Mouse (Mus musculus) hindbrain, postnatal 0 days (tissue): Measurements from ENCODE around the gene Atp5g1. TPM values are rescaled to one million over a fixed set of nuclear protein-coding genes. Genes with fewer than 3 reads are reported as not detected.
"Not testable (repeated sequence)": the region's sequence is repeated elsewhere in the genome, so short reads cannot be mapped to it uniquely, and the experiment has no call there.

Experiments used
- ATAC-seq: fragments of 200-750 bp; cut with Nextera tagmentation; 2 replicates; pipeline ENCODE4 v1.8.0; 2017; ENCODE audit warnings: mild to moderate bottlenecking, moderate TSS enrichment, moderate library complexity
- DNase-seq: peaks from one replicate; pipeline ENCODE4 v3.0.0-alpha.2; 2015; ENCODE audit warnings: low spot score
- H3K27ac ChIP-seq: fragments of 300-500 bp; sonication (generic); 2 replicates; pipeline ENCODE4 v1.5.1; 2014; ENCODE audit warnings: mild to moderate bottlenecking
- H3K27me3 ChIP-seq: fragments of 300-500 bp; sonication (generic); 2 replicates; pipeline ENCODE4 v1.6.1; 2014; ENCODE audit warnings: low read length, mixed read lengths; ENCODE audit not compliant: insufficient read depth
- H3K36me3 ChIP-seq: fragments of 300-500 bp; sonication (generic); 2 replicates; pipeline ENCODE4 v1.6.1; 2014; ENCODE audit warnings: low read length, mixed read lengths; ENCODE audit not compliant: insufficient read depth
- H3K4me1 ChIP-seq: fragments of 300-500 bp; sonication (generic); 2 replicates; pipeline ENCODE4 v1.6.1; 2014; ENCODE audit warnings: antibody characterized with exemption, low read length, mixed read lengths; ENCODE audit not compliant: insufficient read depth
- H3K4me2 ChIP-seq: fragments of 300-500 bp; sonication (generic); 2 replicates; pipeline ENCODE4 v1.6.1; 2014; ENCODE audit warnings: low read depth, mild to moderate bottlenecking, low read length, moderate library complexity, mixed read lengths
- H3K4me3 ChIP-seq: fragments of 300-500 bp; sonication (generic); 2 replicates; pipeline ENCODE4 v1.5.1; 2014; ENCODE audit warnings: low read length
- H3K9ac ChIP-seq: fragments of 300-500 bp; sonication (generic); replicated peaks from 2 replicates; pipeline ENCODE4 v1.6.1; 2014; ENCODE audit warnings: mild to moderate bottlenecking, low read length, moderate library complexity, mixed read lengths
- H3K9me3 ChIP-seq: fragments of 300-500 bp; sonication (generic); 2 replicates; pipeline ENCODE4 v1.6.1; 2016; ENCODE audit warnings: low read length, mixed read lengths
- CTCF ChIP-seq: IDR thresholded peaks from 2 replicates; pipeline ENCODE4 v1.5.1; 2016; ENCODE audit warnings: antibody characterized with exemption, control low read depth, low read depth
- whole genome bisulfite sequencing: fragments of 180-500 bp; shearing (Covaris S2); extraction: QIAGEN DNeasy Blood & Tissue Kit; methylation state at CpG from one replicate; pipeline ENCODE4 v1.1.7; 2014; 5-methylcytosine and 5-hydroxymethylcytosine counted together
- polyA plus RNA-seq: library from polyadenylated mRNA; unstranded; fragments of >200 nt; fragmentation: Nextera tagmentation; extraction: Ambion mirVana; gene quantifications from 2 replicates; pipeline ENCODE4 v1.2.1, GENCODE M21; 2015
- total RNA-seq: library from RNA; depleted of rRNA; stranded (reverse); fragments of >200 nt; gene quantifications from 2 replicates; pipeline ENCODE4 v1.2.3, GENCODE M21; 2014

Gene Atp5g1
- total and polyA plus RNA-seq, 2 experiments from 2014 or later: 703 to 1,324 TPM

DNA sequence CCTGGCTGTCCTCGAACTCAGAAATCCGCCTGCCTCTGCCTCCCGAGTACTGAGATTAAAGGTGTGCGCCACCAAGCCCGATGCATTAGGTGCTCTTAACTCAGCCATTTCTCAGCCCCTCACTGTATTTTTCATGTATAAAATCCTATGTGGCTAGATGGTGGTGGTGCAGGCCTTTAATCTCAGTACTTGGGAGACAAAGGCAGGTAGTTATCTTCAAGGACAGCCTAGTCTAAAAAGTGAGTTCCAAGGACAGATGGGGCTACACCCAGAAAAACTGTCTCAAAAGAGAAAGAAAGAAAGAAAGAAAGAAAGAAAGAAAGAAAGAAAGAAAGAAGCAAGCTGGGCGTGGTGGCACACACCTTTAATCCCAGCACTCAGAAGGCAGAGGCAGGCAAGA is 39.9 kb upstream of the Atp5g1 start:
- no peak overlapping the region for H3K9ac ChIP-seq
- H3K4me1 ChIP-seq: no peaks in the 10 kb centered on the region
- TF ChIP-seq CTCF: no peak
- H3K27ac ChIP-seq: no peak overlapping the region
- H3K9me3 ChIP-seq: no peaks in the 10 kb centered on the region
- no peak for ATAC-seq
- H3K4me3 ChIP-seq: no peak overlapping the region
- H3K27me3 ChIP-seq: no peaks in the 10 kb centered on the region
- H3K36me3 ChIP-seq: no peaks in the 10 kb centered on the region
- H3K4me2 ChIP-seq: no peak overlapping the region
- no peak for DNase-seq
- WGBS: 89% methylated on average over 6 of the region's 6 CpGs

GRCm38 (mm10) chr11:96114077-96114476 is 38.6 kb upstream of the Atp5g1 start:
- WGBS: 61% methylated on average over 2 of the region's 2 CpGs
- TF ChIP-seq CTCF: no peak
- H3K9me3 ChIP-seq: no peaks in the 10 kb centered on the region
- no peaks in the 10 kb centered on the region for H3K27me3 ChIP-seq
- H3K36me3 ChIP-seq: no peaks in the 10 kb centered on the region
- H3K4me1 ChIP-seq: no peaks in the 10 kb centered on the region
- DNase-seq (no peak), ATAC-seq (no peak)
- H3K4me3 ChIP-seq: no peak overlapping the region
- H3K9ac ChIP-seq: no peak overlapping the region
- H3K4me2 ChIP-seq: no peak overlapping the region
- H3K27ac ChIP-seq: no peak overlapping the region

DNA sequence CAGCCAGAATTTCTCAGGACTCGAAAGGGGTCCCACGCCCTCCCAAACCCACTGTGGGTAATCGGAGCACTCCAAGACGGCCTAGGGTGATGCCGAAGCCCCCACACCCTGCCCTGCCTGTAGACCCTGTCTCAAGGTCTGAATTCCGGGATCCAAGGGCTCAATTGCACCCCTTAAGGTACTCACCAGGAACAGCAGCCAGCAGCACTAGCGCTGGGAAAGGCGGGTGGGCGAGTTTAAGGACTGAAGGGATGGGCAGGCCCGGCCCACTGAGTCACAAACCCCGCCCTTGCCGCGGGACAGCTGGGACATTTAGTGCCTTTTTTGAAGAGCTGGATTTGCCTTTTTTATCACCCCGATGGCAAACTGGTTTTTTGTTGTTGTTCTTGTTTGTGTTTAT is 36.3 kb upstream of the Atp5g1 start, which contains the start of gene Calcoco2:
Gene Calcoco2 (minus strand): TSS at position 214 of the 400 bp plus-strand sequence.
- Histone ChIP-seq H3K4me2 (no peak within 1 kb of the TSS), H3K9ac (no peak within 1 kb of the TSS), H3K27ac (no peak within 1 kb of the TSS), H3K4me1 (no peaks in the 10 kb centered on the region), H3K27me3 (no peaks in the 10 kb centered on the region), H3K4me3 (no peak within 1 kb of the TSS), H3K9me3 (no peaks in the 10 kb centered on the region), H3K36me3 (no peaks in the 10 kb centered on the region)
- WGBS: 42% methylated on average over 14 of the region's 14 CpGs
- DNase-seq: no peak
- no peak for ATAC-seq
- TF ChIP-seq CTCF: 0 out of 2 replicates have a peak, but pooled peaks have one; percentile 2

DNA sequence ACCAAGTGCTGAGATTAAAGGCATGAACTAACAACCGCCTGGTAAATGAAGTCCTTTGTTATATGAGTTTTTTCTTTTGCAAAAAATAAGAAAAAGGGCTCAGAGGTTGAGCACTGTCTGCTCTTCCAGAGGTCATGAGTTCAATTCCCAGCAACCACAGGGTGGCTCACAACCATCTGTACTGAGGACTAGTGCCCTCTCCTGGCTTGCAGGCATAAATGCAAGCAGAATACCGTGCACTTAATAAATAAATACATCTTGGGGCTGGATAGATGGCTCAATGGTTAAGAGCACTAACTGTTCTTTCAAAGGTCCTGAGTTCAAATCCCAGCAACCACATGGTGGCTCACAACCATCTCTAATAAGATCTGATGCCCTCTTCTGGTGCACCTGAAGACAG is 35.5 kb upstream of the Atp5g1 start:
- H3K27me3 ChIP-seq, H3K4me1 ChIP-seq, H3K27ac ChIP-seq, H3K4me3 ChIP-seq, DNase-seq, H3K36me3 ChIP-seq, H3K9ac ChIP-seq, H3K9me3 ChIP-seq, H3K4me2 ChIP-seq, ATAC-seq: not testable (repeated sequence)
- 50% methylated on average over 2 of the region's 2 CpGs for WGBS

DNA sequence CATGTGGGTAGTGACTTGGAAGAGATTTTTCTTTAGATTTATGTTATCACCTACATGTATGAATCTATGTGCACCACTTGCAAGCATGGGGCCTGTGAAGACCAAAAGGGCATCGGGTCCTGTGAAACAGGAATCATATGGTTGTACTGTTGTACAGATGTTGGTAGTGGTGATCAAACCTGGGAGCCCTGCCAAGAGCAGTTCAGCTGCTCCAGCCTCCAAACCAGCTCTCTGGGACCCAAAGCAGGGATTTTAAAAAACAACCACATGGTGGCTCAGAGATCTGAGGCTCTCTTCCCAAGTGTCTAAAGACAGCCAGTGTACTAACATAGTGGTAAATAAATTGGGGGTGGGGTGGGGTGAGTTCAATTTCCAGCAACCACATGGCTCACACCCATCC is 32.9 kb upstream of the Atp5g1 start:
- Histone ChIP-seq H3K36me3 (no peaks in the 10 kb centered on the region), H3K27ac (no peak overlapping the region), H3K4me2 (no peak overlapping the region), H3K4me1 (no peaks in the 10 kb centered on the region), H3K9ac (no peak overlapping the region), H3K4me3 (no peak overlapping the region), H3K9me3 (no peaks in the 10 kb centered on the region), H3K27me3 (no peaks in the 10 kb centered on the region)
- TF ChIP-seq CTCF: no peak
- no peak for ATAC-seq
- no peak for DNase-seq
- 65% methylated on average over 1 of the region's 1 CpGs for WGBS

DNA sequence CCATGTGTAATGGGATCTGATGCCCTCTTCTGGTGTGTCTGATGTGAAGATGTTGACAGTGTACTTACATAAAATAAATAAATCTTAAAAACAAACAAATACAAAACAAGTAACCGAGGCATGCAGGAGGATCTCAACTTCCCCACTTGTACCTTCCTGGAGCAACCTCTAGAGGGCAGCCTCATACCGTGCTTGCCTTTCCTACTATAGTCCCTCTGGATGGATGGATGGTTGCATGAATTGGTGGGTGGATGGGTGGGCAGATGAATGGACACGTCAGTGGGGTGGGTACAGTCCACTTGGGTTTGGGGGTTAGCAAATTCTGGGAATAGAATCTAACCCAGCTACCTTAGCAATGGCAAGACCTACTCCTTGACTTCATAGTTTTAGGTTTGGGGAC is 17.9 kb upstream of the Atp5g1 start:
- H3K4me2 ChIP-seq: no peak overlapping the region
- H3K27me3 ChIP-seq: no peaks in the 10 kb centered on the region
- peak; percentile 43 for DNase-seq
- H3K27ac ChIP-seq: no peak overlapping the region
- no peaks in the 10 kb centered on the region for H3K4me1 ChIP-seq
- 7% methylated on average over 3 of the region's 3 CpGs for WGBS
- TF ChIP-seq CTCF: peak; percentile 89
- H3K4me3 ChIP-seq: no peak overlapping the region
- ATAC-seq: no peak
- no peaks in the 10 kb centered on the region for H3K9me3 ChIP-seq
- no peak overlapping the region for H3K9ac ChIP-seq
- no peaks in the 10 kb centered on the region for H3K36me3 ChIP-seq

DNA sequence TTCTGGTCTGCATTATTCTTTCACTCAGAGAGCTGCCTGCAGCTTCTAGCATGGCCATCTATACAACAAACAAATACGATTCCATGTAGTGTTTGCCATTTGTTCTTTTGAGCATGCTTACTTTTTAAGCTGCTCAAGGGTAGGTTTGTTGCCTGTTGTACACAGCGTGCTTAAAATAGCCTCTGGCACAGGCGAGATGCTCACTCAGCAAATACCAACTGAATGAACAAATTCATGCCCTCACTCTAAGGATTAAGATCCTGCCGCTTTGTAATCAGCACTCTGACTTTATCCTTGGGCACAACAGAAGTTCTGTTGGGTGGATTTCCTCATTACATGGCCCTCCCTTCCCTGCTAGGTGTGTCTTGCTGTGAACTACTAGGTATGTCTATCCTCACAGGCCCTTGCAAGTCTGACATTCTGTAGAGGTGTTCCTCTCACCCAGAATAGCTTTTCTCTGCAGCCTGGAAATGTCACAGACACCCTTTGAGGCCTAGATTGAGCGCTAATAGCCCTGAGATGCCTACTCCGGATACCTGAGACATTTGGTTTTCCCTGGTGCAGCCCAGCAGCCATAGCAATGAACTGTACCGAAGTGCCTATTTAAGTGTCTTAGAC is 17.3 kb upstream of the Atp5g1 start:
- no peak overlapping the region for H3K4me3 ChIP-seq
- H3K36me3 ChIP-seq: no peaks in the 10 kb centered on the region
- ATAC-seq: no peak
- no peak overlapping the region for H3K9ac ChIP-seq
- H3K27me3 ChIP-seq: no peaks in the 10 kb centered on the region
- H3K9me3 ChIP-seq: no peaks in the 10 kb centered on the region
- no peaks in the 10 kb centered on the region for H3K4me1 ChIP-seq
- H3K4me2 ChIP-seq: no peak overlapping the region
- H3K27ac ChIP-seq: no peak overlapping the region
- no peak for DNase-seq
- 37% methylated on average over 7 of the region's 7 CpGs for WGBS
- no peak for TF ChIP-seq CTCF
